Mouse (Mus musculus) G1E (cell line): ENCODE results near the gene Btbd9. TPM values are rescaled to one million over a fixed set of nuclear protein-coding genes. Genes with fewer than 3 reads are reported as not detected.
A peak's percentile ranks its signal among the peaks of the same experiment; 100 is the strongest.

Experiments used
- ATAC-seq: 2 replicates; pipeline ENCODE4 v1.8.0; 2016; ENCODE audit warnings: mild to moderate bottlenecking; ENCODE audit not compliant: insufficient number of reproducible peaks, poor library complexity, low FRiP score, severe bottlenecking; ENCODE audit errors: extremely low read depth
- DNase-seq: peaks from one replicate; pipeline ENCODE4 v3.0.0; 2012; ENCODE audit warnings: low spot score
- H3K27me3 ChIP-seq: 2 replicates; pipeline ENCODE4 v1.6.1; 2012; ENCODE audit warnings: mild to moderate bottlenecking, low read length, inconsistent platforms; ENCODE audit not compliant: insufficient read depth
- H3K36me3 ChIP-seq: replicated peaks from 2 replicates; pipeline ENCODE3; 2012; ENCODE audit warnings: mild to moderate bottlenecking, inconsistent platforms
- H3K4me1 ChIP-seq: 2 replicates; pipeline ENCODE4 v1.6.1; 2012; ENCODE audit warnings: low read depth, low read length, inconsistent platforms, mixed read lengths; ENCODE audit not compliant: insufficient read depth
- H3K4me3 ChIP-seq: 2 replicates; pipeline ENCODE4 v1.5.1; 2012; ENCODE audit warnings: low read depth, mild to moderate bottlenecking, inconsistent platforms, low read length, moderate library complexity, mixed read lengths
- H3K9me3 ChIP-seq: replicated peaks from 2 replicates; pipeline ENCODE4 v1.6.1; 2012; ENCODE audit warnings: inconsistent platforms
- CTCF ChIP-seq: IDR thresholded peaks from 2 replicates; pipeline ENCODE4 v1.5.1; 2012; ENCODE audit warnings: low read depth, low read length, inconsistent platforms, mixed read lengths
- GATA1 ChIP-seq: IDR thresholded peaks from 2 replicates; pipeline ENCODE4 v1.6.1; 2012; ENCODE audit warnings: borderline replicate concordance, low read length, inconsistent platforms, mixed read lengths
- GATA2 ChIP-seq: IDR thresholded peaks from 2 replicates; pipeline ENCODE4 v1.6.1; 2012; ENCODE audit warnings: low read depth, low read length, inconsistent platforms, borderline replicate concordance
- POLR2AphosphoS5 ChIP-seq: IDR thresholded peaks from 2 replicates; pipeline ENCODE4 v1.6.1; 2012; ENCODE audit warnings: low read depth, low read length, inconsistent platforms; ENCODE audit not compliant: insufficient replicate concordance
- TAL1 ChIP-seq: conservative IDR thresholded peaks from 2 replicates; pipeline ENCODE4 v1.6.1; 2012; ENCODE audit warnings: low read depth, low read length, inconsistent platforms, mixed read lengths
- polyA plus RNA-seq: library from polyadenylated mRNA; stranded (reverse); fragments of >175 nt; gene quantifications from 2 replicates; pipeline ENCODE4 v1.2.3, GENCODE M21; 2012
- total RNA-seq, 2 experiments: library from RNA; stranded (forward) in 1 of 2; stranded (reverse) in 1 of 2; fragments of 200-1000 nt in 1 of 2; fragments of >200 nt in 1 of 2; fragmentation: Nextera tagmentation in 1 of 2; gene quantifications; 2 replicates each; pipeline ENCODE4 v1.2.3; 2014 to 2017

Btbd9 gene
- total and polyA plus RNA-seq, 3 experiments, result 33.6 to 68.4 (median 57.5) TPM

- Histone ChIP-seq H3K36me3 (no peaks in the 10 kb centered on the region), H3K4me3 (no peak overlapping the region), H3K9me3 (no peaks in the 10 kb centered on the region), H3K27me3 (no peaks in the 10 kb centered on the region), H3K4me1 (no peaks in the 10 kb centered on the region)
- no peak for TF ChIP-seq GATA1
- DNase-seq (no peak), ATAC-seq (no peak)
Measured at GRCm38 (mm10) chr17:30359392-30359791, 216.9 kb downstream of the Btbd9 start.

DNA sequence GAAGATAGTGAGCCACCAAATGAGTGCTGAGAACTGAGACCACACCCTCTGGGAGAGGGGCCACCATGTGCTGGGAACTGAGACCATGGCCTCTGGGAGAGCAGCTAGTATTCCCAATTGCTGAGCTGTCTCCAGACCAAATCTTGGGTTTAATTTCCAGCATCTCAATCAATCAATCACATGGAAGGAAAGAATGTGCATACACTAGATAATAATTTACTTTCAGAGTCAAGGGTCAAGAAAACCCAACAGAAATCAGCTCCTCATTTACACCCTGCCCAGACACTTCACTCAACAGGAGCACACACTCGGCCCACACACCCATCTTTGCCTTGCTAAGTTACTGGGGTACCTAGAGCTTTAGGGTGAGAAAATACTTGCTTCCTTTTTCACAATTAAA lies 220.9 kb downstream of the Btbd9 start:
- ATAC-seq (no peak), DNase-seq (no peak)
- Histone ChIP-seq H3K9me3 (no peaks in the 10 kb centered on the region), H3K4me1 (no peaks in the 10 kb centered on the region), H3K36me3 (no peaks in the 10 kb centered on the region), H3K27me3 (no peaks in the 10 kb centered on the region), H3K4me3 (no peak overlapping the region)
- TF ChIP-seq CTCF (no peak), GATA2 (no peak), TAL1 (no peak), POLR2AphosphoS5 (no peak), GATA1 (no peak)

DNA sequence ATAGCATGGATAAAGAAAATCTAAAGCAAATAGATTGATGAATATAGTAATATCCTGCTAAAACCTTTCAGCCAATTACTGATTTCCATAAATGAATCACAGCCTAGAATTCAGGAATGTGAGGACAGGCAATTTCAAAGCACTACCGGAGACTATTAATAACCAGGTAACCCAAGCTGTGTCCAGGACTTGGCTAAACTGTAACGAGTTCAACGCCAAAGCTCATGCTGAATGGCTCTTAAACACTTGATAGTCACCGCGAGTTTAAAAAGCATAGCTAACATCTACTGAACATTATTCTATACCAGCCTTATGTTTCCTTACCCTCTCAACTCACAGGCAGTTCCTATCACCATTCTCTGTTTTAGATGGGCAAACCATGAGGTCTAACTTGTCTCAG lies 221.9 kb downstream of the Btbd9 start:
- Histone ChIP-seq H3K4me1 (no peaks in the 10 kb centered on the region), H3K36me3 (no peaks in the 10 kb centered on the region), H3K9me3 (no peaks in the 10 kb centered on the region), H3K4me3 (no peak overlapping the region), H3K27me3 (no peaks in the 10 kb centered on the region)
- no peak for TF ChIP-seq POLR2AphosphoS5
- TF ChIP-seq GATA2, result no peak
- no peak for TF ChIP-seq GATA1
- no peak for TF ChIP-seq CTCF
- no peak for TF ChIP-seq TAL1
- DNase-seq (no peak), ATAC-seq (no peak)

GRCm38 (mm10) chr17:30348031-30348430 lies 228.3 kb downstream of the Btbd9 start:
- H3K27me3 ChIP-seq, result peaks cover 14% of the 10 kb centered on the region
- no peaks in the 10 kb centered on the region for H3K9me3 ChIP-seq
- no peak for TF ChIP-seq TAL1
- no peaks in the 10 kb centered on the region for H3K36me3 ChIP-seq
- ATAC-seq (no peak), DNase-seq (no peak)
- H3K4me1 ChIP-seq, result peaks cover 25% of the 10 kb centered on the region
- peak overlapping the region; percentile 1; the same call in 1 of the 2 replicates for H3K4me3 ChIP-seq

GRCm38 (mm10) chr17:30347101-30347613 lies 229.1 kb downstream of the Btbd9 start:
- peaks cover 14% of the 10 kb centered on the region for H3K27me3 ChIP-seq
- TF ChIP-seq GATA1 (no peak), POLR2AphosphoS5 (no peak), TAL1 (peak; percentile 91), GATA2 (peak; percentile 51; the same call in 1 of the 2 replicates)
- ATAC-seq, result peak; percentile 96
- no peaks in the 10 kb centered on the region for H3K36me3 ChIP-seq
- peaks cover 25% of the 10 kb centered on the region for H3K4me1 ChIP-seq
- peak; percentile 66 for DNase-seq
- peak overlapping the region; percentile 1; the same call in 1 of the 2 replicates for H3K4me3 ChIP-seq
- no peaks in the 10 kb centered on the region for H3K9me3 ChIP-seq

GRCm38 (mm10) chr17:30345008-30345407 lies 231.3 kb downstream of the Btbd9 start:
- no peak for ATAC-seq
- Histone ChIP-seq H3K36me3 (no peaks in the 10 kb centered on the region), H3K9me3 (no peaks in the 10 kb centered on the region), H3K4me1 (peaks cover 25% of the 10 kb centered on the region), H3K27me3 (peaks cover 14% of the 10 kb centered on the region), H3K4me3 (no peak overlapping the region)
- DNase-seq, result no peak
- TF ChIP-seq GATA1, result no peak
- TF ChIP-seq POLR2AphosphoS5, result no peak
- TF ChIP-seq GATA2, result no peak
- TF ChIP-seq TAL1, result no peak
- no peak for TF ChIP-seq CTCF

DNA sequence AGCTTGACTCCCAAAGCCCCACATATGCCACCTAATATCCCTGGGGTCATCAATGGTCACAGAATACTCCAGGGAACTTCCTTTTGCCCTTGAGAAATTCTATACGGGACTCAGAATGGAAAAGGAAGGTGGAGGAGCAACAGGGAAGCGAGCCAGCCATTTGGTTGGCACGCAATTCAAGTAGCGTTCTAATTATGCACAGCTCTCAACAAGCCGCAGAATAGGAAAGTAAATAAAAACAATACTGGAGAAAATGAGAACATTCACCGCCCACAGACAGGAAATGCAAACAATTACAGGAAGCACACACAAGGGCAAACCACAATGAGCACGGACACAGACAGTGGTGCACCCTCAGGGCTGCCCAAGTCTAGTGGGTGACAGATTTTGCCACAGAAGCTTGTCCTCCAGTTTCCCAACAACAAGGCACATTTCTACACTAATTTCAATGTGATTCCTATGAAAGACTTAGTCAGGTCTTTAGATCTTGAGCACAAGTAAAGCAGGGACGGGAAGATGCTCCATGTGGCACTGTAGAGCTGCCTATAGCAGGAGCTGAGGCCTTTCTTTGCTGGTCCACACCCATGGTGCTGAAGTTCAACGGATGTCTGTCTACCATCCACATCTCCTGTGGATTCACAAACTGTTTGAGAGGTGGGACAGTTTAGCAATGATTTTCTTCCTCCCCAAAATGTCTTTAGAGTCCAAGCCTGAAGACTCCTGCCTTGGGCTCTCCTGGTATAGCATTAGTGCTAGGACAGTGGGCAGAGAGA lies 232.4 kb downstream of the Btbd9 start:
- H3K9me3 ChIP-seq, result no peaks in the 10 kb centered on the region
- H3K27me3 ChIP-seq, result peaks cover 11% of the 10 kb centered on the region
- TF ChIP-seq CTCF, result no peak
- TF ChIP-seq POLR2AphosphoS5, result no peak
- DNase-seq, result no peak
- no peak overlapping the region for H3K4me3 ChIP-seq
- no peaks in the 10 kb centered on the region for H3K36me3 ChIP-seq
- no peak for ATAC-seq
- peaks cover 25% of the 10 kb centered on the region for H3K4me1 ChIP-seq
